Mouse (Mus musculus) mature B cell (primary cell): Measurements from ENCODE around the gene 9830107B12Rik.
"Not testable (repeated sequence)": the region's sequence is repeated elsewhere in the genome, so short reads cannot be mapped to it uniquely, and the experiment has no call there.

ENCODE experiments used
- in situ Hi-C: fragments of 300-500 bp; cut with MboI; formaldehyde crosslinking; loops from 2 replicates; pipeline ENCODE4 v1.14.3; 2019

Gene 9830107B12Rik

GRCm38 (mm10) chr17:48146120-48146519 is at the start of gene 9830107B12Rik:
TSS of gene 9830107B12Rik (minus strand) at chr17:48146268.
- in situ Hi-C loops: no loop called here

- in situ Hi-C loops: no loop called here
These were observed 46.3 kb upstream of the 9830107B12Rik start for GRCm38 (mm10) chr17:48192366-48192765.

- in situ Hi-C loops: no loop called here
These were observed 39.2 kb upstream of the 9830107B12Rik start for GRCm38 (mm10) chr17:48185252-48185651.

- in situ Hi-C loops: not testable (repeated sequence)
These were observed 21.0 kb upstream of the 9830107B12Rik start, which contains the start of gene A530064D06Rik for GRCm38 (mm10) chr17:48167103-48167502. TSS of gene A530064D06Rik (minus strand) at chr17:48167275.

- in situ Hi-C loops: no loop called here
These were observed 11.5 kb upstream of the 9830107B12Rik start for GRCm38 (mm10) chr17:48157382-48158076.

- in situ Hi-C loops: no loop called here
These were observed 13.3 kb downstream of the 9830107B12Rik start for GRCm38 (mm10) chr17:48132810-48133209.

GRCm38 (mm10) chr17:48120456-48120855 is 25.6 kb downstream of the 9830107B12Rik start:
- in situ Hi-C loops: loop anchor here (10.0 kb wide), 1 partner anchor 154 kb away; no protein-coding TSS in a partner anchor

- in situ Hi-C loops: loop anchor here (10.0 kb wide), 1 partner anchor 155 kb away; no protein-coding TSS in a partner anchor
These were observed 26.4 kb downstream of the 9830107B12Rik start for GRCm38 (mm10) chr17:48119656-48120055.

- in situ Hi-C loops: no loop called here
These were observed 27.5 kb downstream of the 9830107B12Rik start for GRCm38 (mm10) chr17:48118570-48118969.

GRCm38 (mm10) chr17:48110547-48111287 is 35.4 kb downstream of the 9830107B12Rik start:
- in situ Hi-C loops: no loop called here

- in situ Hi-C loops: no loop called here
These were observed 37.5 kb downstream of the 9830107B12Rik start for GRCm38 (mm10) chr17:48108520-48108919.

GRCm38 (mm10) chr17:48107862-48108261 is 38.2 kb downstream of the 9830107B12Rik start:
- in situ Hi-C loops: no loop called here

GRCm38 (mm10) chr17:48107333-48107732 is 38.7 kb downstream of the 9830107B12Rik start:
- in situ Hi-C loops: no loop called here

GRCm38 (mm10) chr17:48100441-48101417 is 45.3 kb downstream of the 9830107B12Rik start:
- in situ Hi-C loops: no loop called here

GRCm38 (mm10) chr17:48099312-48099711 is 46.8 kb downstream of the 9830107B12Rik start:
- in situ Hi-C loops: no loop called here

GRCm38 (mm10) chr17:48098528-48098890 is 47.6 kb downstream of the 9830107B12Rik start:
- in situ Hi-C loops: no loop called here

GRCm38 (mm10) chr17:48097743-48098527 is 48.1 kb downstream of the 9830107B12Rik start:
- in situ Hi-C loops: no loop called here

GRCm38 (mm10) chr17:48097011-48097742 is 48.9 kb downstream of the 9830107B12Rik start:
- in situ Hi-C loops: no loop called here

- in situ Hi-C loops: no loop called here
These were observed 49.7 kb downstream of the 9830107B12Rik start for GRCm38 (mm10) chr17:48096321-48096720.

- in situ Hi-C loops: no loop called here
These were observed 50.3 kb downstream of the 9830107B12Rik start for GRCm38 (mm10) chr17:48095718-48096121.
